Mouse (Mus musculus): ENCODE results near the gene Lin54.

GRCm38 (mm10) chr5:100393681-100394080 lies 106.8 kb downstream of the Lin54 start:
- no peak for TF ChIP-seq GATA1 (IDR thresholded peaks at IDR 0.05; ENCODE audit: borderline replicate concordance, low read length)
- no peak for TF ChIP-seq FLI1 (IDR thresholded peaks at IDR 0.05; ENCODE audit: low read length)
